Mouse (Mus musculus): ENCODE results near the gene Nfkbie. TPM values are rescaled to one million over a fixed set of nuclear protein-coding genes. Genes with fewer than 3 reads are reported as not detected.

Nfkbie gene
- polyA plus RNA-seq, 1 experiment, result 50.4 TPM

DNA sequence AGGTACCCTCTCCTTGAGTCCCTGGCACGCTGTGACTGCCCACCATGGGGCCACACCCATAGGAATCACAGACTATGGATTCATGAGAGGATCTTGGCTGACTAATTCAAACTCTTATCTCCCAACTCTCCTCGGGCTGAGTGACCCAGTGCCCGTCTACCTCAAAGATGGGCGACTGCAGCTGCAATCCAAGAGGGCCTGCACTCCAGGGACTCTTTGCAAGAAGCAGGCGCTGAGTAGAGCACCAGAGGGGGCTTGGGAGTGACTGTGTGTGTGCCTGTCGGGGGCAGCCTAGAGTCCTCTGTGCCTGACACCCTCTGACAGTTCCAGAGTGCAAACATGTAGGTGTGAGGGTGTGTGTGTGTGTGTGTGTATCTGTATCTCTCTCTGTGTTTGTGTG, 13.4 kb upstream of the Nfkbie start:
- TF ChIP-seq CTCF (IDR thresholded peaks at IDR 0.05; ENCODE audit: extremely low read depth, insufficient read depth, insufficient read length, insufficient replicate concordance) (no peak), POLR2A (IDR thresholded peaks at IDR 0.05; ENCODE audit: low read depth, low read length) (no peak)
- Histone ChIP-seq H3K36me3 (ENCODE audit: control insufficient read depth, insufficient read depth, low read length) (no peaks in the 10 kb centered on the region), H3K4me1 (ENCODE audit: control insufficient read depth, insufficient read depth, insufficient read length) (peaks cover 10% of the 10 kb centered on the region; the same call in 1 of the 2 replicates), H3K27me3 (ENCODE audit: control insufficient read depth, insufficient read depth, low read length) (peaks cover 11% of the 10 kb centered on the region), H3K27ac (ENCODE audit: insufficient read depth, low read length) (no peak overlapping the region), H3K4me3 (ENCODE audit: extremely low read depth, insufficient read depth, insufficient read length) (no peak overlapping the region)
- WGBS, result 37% methylated on average over 6 of the region's 6 CpGs
- DNase-seq (ENCODE audit: low read depth in 1 of 2, low spot score in 2 of 2), result no peak

DNA sequence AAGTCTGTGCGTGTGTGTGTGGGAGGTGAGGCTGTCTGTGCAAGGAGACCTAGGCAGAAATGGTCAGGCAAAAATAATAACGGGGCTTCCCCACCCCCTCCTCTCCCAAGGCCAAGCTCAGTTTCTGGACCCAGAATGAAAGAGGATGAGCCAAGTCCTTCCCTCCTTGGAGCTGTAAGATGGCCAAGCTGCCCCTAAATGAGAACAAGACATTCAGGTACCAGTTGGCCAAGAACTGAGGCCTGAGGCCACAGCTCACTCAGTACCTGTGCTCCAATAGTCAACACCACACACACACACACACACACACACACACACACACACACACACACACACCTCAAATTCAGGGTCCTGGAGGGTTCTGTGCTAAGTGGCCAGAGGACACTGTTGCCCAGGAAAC, 12.8 kb upstream of the Nfkbie start:
- DNase-seq (ENCODE audit: low read depth in 1 of 2, low spot score in 2 of 2), result no peak
- Histone ChIP-seq H3K27ac (ENCODE audit: insufficient read depth, low read length) (no peak overlapping the region), H3K27me3 (ENCODE audit: control insufficient read depth, insufficient read depth, low read length) (peaks cover 11% of the 10 kb centered on the region), H3K4me3 (ENCODE audit: extremely low read depth, insufficient read depth, insufficient read length) (no peak overlapping the region), H3K36me3 (ENCODE audit: control insufficient read depth, insufficient read depth, low read length) (no peaks in the 10 kb centered on the region), H3K4me1 (ENCODE audit: control insufficient read depth, insufficient read depth, insufficient read length) (peaks cover 10% of the 10 kb centered on the region; the same call in 1 of the 2 replicates)
- TF ChIP-seq CTCF (IDR thresholded peaks at IDR 0.05; ENCODE audit: extremely low read depth, insufficient read depth, insufficient read length, insufficient replicate concordance) (no peak), POLR2A (IDR thresholded peaks at IDR 0.05; ENCODE audit: low read depth, low read length) (no peak)
- WGBS, result 68% methylated on average over 2 of the region's 2 CpGs

DNA sequence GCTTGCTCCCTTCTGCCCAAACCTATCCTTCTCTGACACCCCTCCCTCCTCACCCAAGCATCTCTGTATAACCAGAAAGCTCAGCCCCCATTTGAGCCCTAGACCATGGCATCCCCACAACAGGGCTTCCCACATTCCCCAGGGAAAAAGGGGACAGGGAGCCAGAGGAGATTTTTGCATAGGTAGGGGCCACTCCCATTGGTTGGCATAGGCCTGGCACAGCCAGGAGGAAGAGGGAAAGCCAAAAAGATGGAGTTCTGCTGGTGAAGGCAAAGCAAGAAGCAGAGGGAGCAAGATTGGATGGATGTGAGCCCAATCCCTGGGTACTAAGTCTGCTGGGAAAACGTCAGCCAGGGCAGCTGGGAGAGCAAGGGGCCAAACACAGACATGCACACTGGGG, 12.4 kb upstream of the Nfkbie start:
- Histone ChIP-seq H3K4me3 (ENCODE audit: extremely low read depth, insufficient read depth, insufficient read length) (no peak overlapping the region), H3K36me3 (ENCODE audit: control insufficient read depth, insufficient read depth, low read length) (no peaks in the 10 kb centered on the region), H3K27me3 (ENCODE audit: control insufficient read depth, insufficient read depth, low read length) (peaks cover 11% of the 10 kb centered on the region), H3K27ac (ENCODE audit: insufficient read depth, low read length) (no peak overlapping the region), H3K4me1 (ENCODE audit: control insufficient read depth, insufficient read depth, insufficient read length) (peaks cover 10% of the 10 kb centered on the region; the same call in 1 of the 2 replicates)
- 37% methylated on average over 1 of the region's 1 CpGs for WGBS
- no peak for TF ChIP-seq POLR2A (IDR thresholded peaks at IDR 0.05; ENCODE audit: low read depth, low read length)
- no peak for DNase-seq (ENCODE audit: low read depth in 1 of 2, low spot score in 2 of 2)

DNA sequence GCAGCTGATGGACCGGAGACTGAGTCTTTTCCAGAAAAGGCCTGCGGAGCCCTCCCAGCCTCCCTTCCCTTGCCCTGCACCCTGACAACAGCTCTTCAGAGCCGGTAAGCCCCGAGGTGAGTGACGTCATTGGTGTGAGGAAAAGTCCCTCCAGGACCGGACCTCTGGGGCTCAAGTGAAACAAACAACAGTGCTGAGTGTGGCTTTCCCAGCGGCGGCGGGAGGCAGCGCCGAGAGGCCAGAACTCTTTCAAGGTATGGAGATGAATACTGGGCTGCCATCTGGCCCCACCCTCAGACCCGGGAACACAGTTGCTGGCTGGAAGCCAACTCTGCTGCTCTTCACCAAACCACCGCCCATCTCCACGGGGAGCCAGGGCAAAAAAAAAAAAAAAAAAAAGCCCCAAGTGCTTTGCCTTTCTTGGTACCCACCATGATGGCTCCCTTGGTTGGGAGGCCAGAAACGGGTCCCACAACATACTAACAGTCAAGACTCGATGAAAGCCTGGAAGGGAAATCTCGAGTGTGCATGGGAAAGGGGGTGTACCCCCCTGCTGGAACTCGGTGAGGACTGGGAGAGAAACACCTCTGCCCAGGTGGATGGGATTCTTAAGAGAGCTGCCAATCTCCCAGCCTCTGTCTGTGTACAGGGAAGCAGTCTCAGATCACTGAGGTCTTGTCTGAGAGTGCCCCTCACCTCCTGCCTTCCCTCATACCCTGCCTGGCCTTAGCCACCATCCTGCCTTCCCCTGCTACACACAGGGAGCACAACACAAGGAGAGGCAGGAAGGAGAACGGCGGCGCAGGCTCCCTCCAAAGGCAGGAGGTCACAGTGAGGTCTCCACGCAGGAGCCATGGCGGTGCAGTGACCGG, 11.3 kb upstream of the Nfkbie start:
- H3K27ac ChIP-seq (ENCODE audit: insufficient read depth, low read length), result no peak overlapping the region
- no peak for DNase-seq (ENCODE audit: low read depth in 1 of 2, low spot score in 2 of 2)
- peaks cover 13% of the 10 kb centered on the region; the same call in 1 of the 2 replicates for H3K4me1 ChIP-seq (ENCODE audit: control insufficient read depth, insufficient read depth, insufficient read length)
- TF ChIP-seq CTCF (IDR thresholded peaks at IDR 0.05; ENCODE audit: extremely low read depth, insufficient read depth, insufficient read length, insufficient replicate concordance) (no peak), POLR2A (IDR thresholded peaks at IDR 0.05; ENCODE audit: low read depth, low read length) (no peak)
- no peaks in the 10 kb centered on the region for H3K36me3 ChIP-seq (ENCODE audit: control insufficient read depth, insufficient read depth, low read length)
- 15% methylated on average over 24 of the region's 24 CpGs for WGBS
- H3K27me3 ChIP-seq (ENCODE audit: control insufficient read depth, insufficient read depth, low read length), result peaks cover 18% of the 10 kb centered on the region
- H3K4me3 ChIP-seq (ENCODE audit: extremely low read depth, insufficient read depth, insufficient read length), result no peak overlapping the region

DNA sequence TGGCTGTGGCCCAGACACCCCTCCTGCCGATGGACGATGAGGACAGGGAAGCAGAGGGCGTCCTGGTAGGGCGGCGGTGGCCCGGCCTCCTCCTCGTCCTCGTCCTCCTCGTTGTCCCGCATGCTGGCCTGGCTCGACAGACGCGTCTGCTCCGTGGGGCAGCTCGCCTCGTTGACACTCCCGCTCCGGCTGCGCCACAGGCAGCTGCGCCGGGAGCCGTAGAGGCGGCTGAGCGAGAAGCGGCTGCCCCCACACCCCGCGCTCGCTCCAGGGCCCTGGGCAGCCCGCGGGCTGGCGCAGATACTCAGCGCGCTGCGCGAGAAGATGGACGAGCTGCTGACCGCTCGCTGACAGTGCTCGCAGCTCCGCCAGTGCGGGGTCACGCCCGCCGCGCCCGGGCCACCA, 10.6 kb upstream of the Nfkbie start:
- Histone ChIP-seq H3K27ac (ENCODE audit: insufficient read depth, low read length) (no peak overlapping the region), H3K4me1 (ENCODE audit: control insufficient read depth, insufficient read depth, insufficient read length) (peaks cover 15% of the 10 kb centered on the region; the same call in 1 of the 2 replicates), H3K36me3 (ENCODE audit: control insufficient read depth, insufficient read depth, low read length) (no peaks in the 10 kb centered on the region), H3K27me3 (ENCODE audit: control insufficient read depth, insufficient read depth, low read length) (peaks cover 24% of the 10 kb centered on the region), H3K4me3 (ENCODE audit: extremely low read depth, insufficient read depth, insufficient read length) (no peak overlapping the region)
- no peak for DNase-seq (ENCODE audit: low read depth in 1 of 2, low spot score in 2 of 2)
- TF ChIP-seq POLR2A (IDR thresholded peaks at IDR 0.05; ENCODE audit: low read depth, low read length) (no peak), CTCF (IDR thresholded peaks at IDR 0.05; ENCODE audit: extremely low read depth, insufficient read depth, insufficient read length, insufficient replicate concordance) (no peak)
- WGBS, result 23% methylated on average over 46 of the region's 46 CpGs

DNA sequence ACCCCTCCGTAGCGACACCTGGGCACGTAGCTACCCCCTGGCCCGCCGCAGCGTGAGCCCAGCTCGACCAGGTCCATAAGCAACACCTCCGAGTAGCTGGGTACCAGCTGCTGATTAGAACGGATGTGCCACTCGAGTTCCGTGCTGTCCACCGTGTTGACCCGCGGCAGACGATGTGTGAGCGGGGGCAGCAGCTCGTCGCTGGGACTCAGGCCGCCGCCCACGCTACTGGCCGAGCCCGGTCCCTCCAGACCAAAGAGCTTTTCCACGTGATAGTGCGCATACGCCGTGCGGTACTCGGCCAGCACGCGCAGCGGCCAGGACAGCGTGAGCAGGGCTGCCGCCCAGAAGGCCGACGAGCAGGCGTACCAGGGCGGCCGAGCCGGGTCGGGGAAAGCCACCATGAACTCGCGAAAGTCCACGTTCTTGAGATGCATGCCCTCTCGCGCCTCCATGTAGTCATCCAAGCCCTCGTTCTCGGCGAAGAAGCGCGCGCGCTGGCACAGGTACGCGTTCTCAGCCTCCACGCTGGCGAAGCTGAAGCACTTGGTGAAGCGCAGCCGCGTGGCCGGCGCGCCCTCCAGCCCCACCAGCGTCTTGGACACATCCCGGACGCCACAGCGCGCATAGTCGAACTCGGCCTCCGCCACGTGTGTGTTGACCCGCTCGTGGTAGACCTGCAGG, 10.1 kb upstream of the Nfkbie start:
- peaks cover 24% of the 10 kb centered on the region for H3K27me3 ChIP-seq (ENCODE audit: control insufficient read depth, insufficient read depth, low read length)
- no peaks in the 10 kb centered on the region for H3K36me3 ChIP-seq (ENCODE audit: control insufficient read depth, insufficient read depth, low read length)
- no peak for DNase-seq (ENCODE audit: low read depth in 1 of 2, low spot score in 2 of 2)
- peaks cover 15% of the 10 kb centered on the region; the same call in 1 of the 2 replicates for H3K4me1 ChIP-seq (ENCODE audit: control insufficient read depth, insufficient read depth, insufficient read length)
- no peak overlapping the region for H3K27ac ChIP-seq (ENCODE audit: insufficient read depth, low read length)
- WGBS, result 21% methylated on average over 74 of the region's 74 CpGs
- no peak overlapping the region for H3K4me3 ChIP-seq (ENCODE audit: extremely low read depth, insufficient read depth, insufficient read length)
- no peak for TF ChIP-seq CTCF (IDR thresholded peaks at IDR 0.05; ENCODE audit: extremely low read depth, insufficient read depth, insufficient read length, insufficient replicate concordance)
- TF ChIP-seq POLR2A (IDR thresholded peaks at IDR 0.05; ENCODE audit: low read depth, low read length), result no peak

Measured in spleen, adult 2 months (tissue).